Mouse (Mus musculus) bone marrow macrophage, adult 2 months (primary cell): ENCODE data around the gene Rd3. TPM values are rescaled to one million over a fixed set of nuclear protein-coding genes. Genes with fewer than 3 reads are reported as not detected.

Source experiments
- H3K27ac ChIP-seq: 2 replicates; pipeline ENCODE4 v1.5.1; 2012; ENCODE audit warnings: low read depth, low read length; ENCODE audit not compliant: insufficient read depth
- H3K4me1 ChIP-seq: 2 replicates; pipeline ENCODE4 v1.6.1; 2012; ENCODE audit warnings: low read length; ENCODE audit not compliant: control insufficient read depth, insufficient read depth
- H3K4me3 ChIP-seq: 2 replicates; pipeline ENCODE4 v1.5.1; 2012; ENCODE audit warnings: mild to moderate bottlenecking, low read length, moderate library complexity; ENCODE audit not compliant: insufficient read depth
- CTCF ChIP-seq: IDR thresholded peaks from 2 replicates; pipeline ENCODE4 v1.5.1; 2012; ENCODE audit warnings: low read depth, mild to moderate bottlenecking, low read length, moderate library complexity
- POLR2A ChIP-seq: IDR thresholded peaks from 2 replicates; pipeline ENCODE4 v1.6.1; 2012; ENCODE audit warnings: mild to moderate bottlenecking, low read depth, low read length, borderline replicate concordance
- polyA plus RNA-seq: library from polyadenylated mRNA; stranded (reverse); fragments of >200 nt; gene quantifications from 2 replicates; pipeline ENCODE4 v1.2.4, GENCODE M21; 2012; ENCODE audit not compliant: missing spikeins, insufficient read depth, insufficient read length

Rd3 gene
- 0.43 TPM in 1 of 2 replicates, not detected in the other for polyA plus RNA-seq

DNA sequence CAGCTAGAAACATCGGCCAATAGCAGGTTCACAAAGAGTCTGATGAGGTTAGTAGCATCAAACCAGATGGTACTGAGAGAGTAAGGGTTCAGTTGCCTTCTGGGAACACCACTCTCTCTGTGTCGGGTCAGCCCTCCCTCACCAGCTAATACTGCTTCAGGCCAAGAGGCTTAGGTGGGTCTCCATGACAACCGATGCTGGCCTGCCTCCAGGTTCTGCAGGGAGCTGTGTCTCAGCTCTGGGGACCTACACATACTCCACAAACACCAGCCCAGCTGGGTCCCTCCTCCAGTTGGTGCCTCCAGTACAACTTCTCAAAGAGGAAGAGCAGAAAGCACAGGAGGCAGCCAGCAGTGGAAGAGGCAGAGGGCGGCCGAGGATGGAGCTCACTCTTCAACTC, at the start of gene Rd3:
Rd3 (plus strand) TSS at position 184 of the 400 bp plus-strand sequence.
- no peaks in the 10 kb centered on the region for H3K4me1 ChIP-seq
- TF ChIP-seq POLR2A = no peak
- no peak for TF ChIP-seq CTCF
- no peak within 1 kb of the TSS for H3K4me3 ChIP-seq
- no peak within 1 kb of the TSS for H3K27ac ChIP-seq

DNA sequence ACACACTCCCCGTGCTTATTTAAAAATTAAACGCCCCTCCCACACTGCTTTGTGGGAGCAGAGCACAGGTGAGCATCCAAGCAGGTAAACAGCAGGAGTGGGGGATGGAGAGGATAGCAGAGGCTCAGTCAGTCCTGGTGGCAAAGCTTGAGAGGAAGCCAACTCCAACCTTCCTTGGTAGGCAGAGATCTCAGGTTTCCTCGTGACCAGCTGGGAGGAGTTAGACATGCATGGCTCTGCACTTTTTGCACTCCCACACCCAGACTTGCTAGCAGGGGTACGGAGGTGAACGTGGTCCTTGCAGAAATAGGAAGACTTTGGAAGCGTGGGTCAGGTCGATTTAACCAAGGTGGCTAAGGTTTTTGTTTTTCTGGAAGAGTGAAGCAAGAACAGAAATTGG, 48.8 kb upstream of the Rd3 start:
- no peak overlapping the region for H3K4me3 ChIP-seq
- H3K4me1 ChIP-seq = no peaks in the 10 kb centered on the region
- no peak for TF ChIP-seq POLR2A
- no peak for TF ChIP-seq CTCF
- H3K27ac ChIP-seq = no peak overlapping the region

DNA sequence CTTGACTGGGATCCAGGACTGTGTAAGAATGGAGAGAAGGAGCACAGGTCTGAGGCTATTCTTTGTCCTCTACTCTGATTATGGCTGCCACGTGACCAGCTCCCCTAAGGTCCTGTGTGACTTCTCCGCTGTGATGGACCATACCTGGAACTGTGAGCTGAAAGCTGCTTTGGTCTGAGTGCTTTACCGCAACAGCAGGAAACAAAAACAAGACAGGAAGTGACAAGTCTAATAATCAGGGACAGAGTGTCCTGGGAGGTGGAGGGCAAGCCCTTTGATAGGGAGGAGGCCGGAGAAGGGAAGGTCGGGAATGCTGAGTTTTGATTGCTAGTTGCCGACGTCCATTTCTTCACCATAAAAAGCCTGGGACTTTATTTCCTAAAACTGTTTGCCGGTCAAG, 48.1 kb upstream of the Rd3 start:
- Histone ChIP-seq H3K27ac (no peak overlapping the region), H3K4me3 (no peak overlapping the region), H3K4me1 (no peaks in the 10 kb centered on the region)
- TF ChIP-seq POLR2A = no peak
- TF ChIP-seq CTCF = no peak

DNA sequence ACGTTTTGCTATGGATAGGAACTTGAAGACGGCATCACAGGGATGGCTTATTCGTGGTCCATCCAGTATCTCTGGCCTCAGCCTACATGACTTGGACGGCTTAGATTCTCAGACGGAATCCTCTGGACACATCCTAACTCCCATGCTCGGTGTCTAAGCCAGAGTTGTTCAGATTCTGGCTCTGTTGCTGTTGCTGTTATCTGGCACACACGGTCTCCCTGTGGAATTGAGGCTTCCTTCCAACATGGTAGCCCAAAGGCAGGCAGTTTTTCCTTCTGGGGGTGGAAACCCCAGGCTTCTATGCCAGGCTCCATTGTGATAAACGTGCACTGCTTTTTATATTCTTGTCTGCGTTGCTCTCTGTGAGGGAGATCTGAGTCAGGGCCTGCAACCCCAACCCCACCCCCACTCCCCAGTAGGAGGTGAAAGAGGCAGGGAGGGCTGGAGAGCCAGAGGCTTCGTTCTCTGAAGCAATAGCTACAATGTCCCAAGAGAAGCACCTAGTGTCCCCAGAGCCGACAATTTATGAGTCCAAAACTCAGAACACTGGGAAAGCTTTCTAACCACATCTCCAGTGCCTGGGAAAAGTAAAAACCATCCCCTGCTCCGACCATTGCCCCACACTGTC, 47.2 kb upstream of the Rd3 start:
- Histone ChIP-seq H3K27ac (no peak overlapping the region), H3K4me3 (no peak overlapping the region), H3K4me1 (no peaks in the 10 kb centered on the region)
- TF ChIP-seq POLR2A (no peak), CTCF (no peak)

DNA sequence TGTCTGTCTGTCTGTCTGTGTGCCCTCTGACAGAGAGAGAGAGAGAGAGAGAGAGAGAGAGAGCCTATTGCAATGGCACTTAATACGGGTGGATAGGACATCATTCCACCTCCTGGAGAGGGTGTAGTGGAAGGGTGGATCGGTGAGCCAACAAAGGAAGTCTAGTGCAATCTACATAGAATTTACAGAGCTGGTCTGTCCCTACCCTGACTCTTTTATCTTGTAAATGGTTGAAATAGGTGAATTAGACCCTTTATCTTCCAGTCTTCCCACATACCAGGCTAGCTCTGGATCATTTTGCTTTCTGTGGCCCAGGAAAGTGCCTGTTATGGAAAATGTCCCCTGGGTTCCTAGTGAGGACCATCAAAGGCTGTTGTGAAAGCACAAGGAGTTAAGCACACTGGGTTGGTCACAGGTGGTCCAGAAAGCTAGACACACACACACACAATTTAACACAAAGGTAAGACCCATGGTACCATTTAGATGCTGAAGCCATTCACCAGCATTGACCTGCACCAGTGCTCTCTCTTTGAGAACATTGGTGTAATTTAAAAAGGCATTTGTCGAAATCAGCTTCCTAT, 46.6 kb upstream of the Rd3 start:
- no peak overlapping the region for H3K27ac ChIP-seq
- H3K4me1 ChIP-seq = no peaks in the 10 kb centered on the region
- H3K4me3 ChIP-seq = no peak overlapping the region
- no peak for TF ChIP-seq POLR2A
- TF ChIP-seq CTCF = no peak

DNA sequence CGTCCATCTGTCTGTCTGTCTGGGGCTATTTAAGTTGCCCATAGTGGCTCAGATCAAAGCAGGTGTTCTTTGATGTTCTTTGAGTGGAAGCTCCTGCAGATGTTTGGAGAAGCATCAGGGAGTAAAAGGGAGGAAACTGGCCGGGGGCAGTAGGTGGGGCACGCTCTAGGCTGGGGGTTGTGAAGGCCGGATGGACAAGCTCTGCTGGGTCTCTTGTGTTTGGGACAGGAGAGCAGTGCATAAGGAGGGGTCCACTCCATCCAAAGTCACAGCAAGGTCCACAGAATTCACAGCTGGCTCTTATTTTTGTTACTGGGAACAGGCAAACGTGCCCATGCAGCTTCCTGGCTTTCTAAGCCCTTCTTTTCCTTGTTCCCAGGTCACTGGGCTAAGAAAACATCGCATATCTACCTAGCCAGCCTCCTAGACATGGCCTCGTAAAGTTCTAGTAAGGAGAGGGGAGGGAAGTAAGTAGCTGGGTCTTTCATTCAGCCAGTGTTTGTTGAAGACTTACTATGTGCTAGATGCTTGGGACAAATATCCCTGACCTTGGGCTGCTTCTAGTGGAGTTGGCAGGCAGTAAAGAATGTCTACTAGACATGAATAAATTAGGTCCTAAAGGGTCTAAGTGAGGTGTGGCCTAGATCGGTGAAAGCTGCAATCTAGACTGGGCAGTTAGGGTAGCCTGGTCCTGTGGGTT, 44.7 kb upstream of the Rd3 start:
- TF ChIP-seq CTCF (no peak), POLR2A (no peak)
- Histone ChIP-seq H3K4me3 (no peak overlapping the region), H3K27ac (no peak overlapping the region), H3K4me1 (no peaks in the 10 kb centered on the region)

DNA sequence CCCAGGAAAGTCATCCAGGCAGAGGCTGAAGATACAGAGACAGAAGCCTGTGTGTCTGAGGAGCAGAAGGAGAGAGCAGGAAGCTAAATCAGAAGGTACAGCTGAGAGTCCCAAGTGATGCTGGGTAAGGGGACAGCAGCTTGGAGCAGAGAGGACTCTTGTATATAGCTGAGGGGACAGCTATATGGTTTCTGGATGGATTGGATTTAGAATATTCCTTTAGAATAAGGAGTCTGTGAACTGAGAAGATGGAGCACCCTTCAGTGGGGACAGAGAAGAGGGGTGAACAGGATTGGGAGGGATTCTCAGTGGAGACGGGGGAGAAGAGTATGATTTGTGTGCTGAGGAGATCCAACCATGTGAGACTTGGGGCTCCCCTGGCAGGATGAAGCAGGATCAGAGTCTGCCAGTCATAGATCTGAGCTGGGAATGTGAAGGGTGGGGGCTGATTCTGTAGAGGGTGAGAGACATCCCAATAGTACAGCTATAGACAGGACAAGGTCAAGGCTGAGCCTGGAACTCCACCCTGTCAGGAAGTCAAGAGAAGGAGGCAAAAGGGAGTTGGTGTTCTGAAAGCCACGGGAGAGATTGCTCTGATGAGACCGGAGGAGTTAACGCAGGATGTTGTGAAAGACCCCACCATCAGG, 44.1 kb upstream of the Rd3 start:
- no peak overlapping the region for H3K4me3 ChIP-seq
- no peak overlapping the region for H3K27ac ChIP-seq
- no peaks in the 10 kb centered on the region for H3K4me1 ChIP-seq
- TF ChIP-seq CTCF = no peak
- no peak for TF ChIP-seq POLR2A

DNA sequence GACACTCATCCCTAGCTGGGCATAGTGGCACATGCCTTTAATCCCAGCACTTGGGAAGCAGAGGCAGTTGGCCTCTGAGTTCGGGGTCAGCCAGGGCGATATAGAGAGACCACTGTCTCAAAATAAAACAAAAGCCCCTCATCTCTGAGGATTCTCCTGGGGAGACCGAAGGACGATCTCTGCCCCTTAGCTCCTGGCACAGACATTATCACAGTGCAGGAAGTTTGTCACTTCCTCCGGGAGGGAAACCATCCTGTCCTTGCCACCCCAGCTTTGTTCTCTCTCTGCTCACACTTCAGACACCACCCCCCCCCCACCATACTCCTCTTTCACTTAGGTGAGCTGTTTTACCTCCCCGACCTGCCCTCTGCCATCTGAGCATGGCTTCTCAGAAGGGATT, 33.5 kb upstream of the Rd3 start:
- H3K4me1 ChIP-seq = peaks cover 4% of the 10 kb centered on the region
- no peak overlapping the region for H3K4me3 ChIP-seq
- no peak for TF ChIP-seq POLR2A
- TF ChIP-seq CTCF = no peak
- H3K27ac ChIP-seq = no peak overlapping the region

DNA sequence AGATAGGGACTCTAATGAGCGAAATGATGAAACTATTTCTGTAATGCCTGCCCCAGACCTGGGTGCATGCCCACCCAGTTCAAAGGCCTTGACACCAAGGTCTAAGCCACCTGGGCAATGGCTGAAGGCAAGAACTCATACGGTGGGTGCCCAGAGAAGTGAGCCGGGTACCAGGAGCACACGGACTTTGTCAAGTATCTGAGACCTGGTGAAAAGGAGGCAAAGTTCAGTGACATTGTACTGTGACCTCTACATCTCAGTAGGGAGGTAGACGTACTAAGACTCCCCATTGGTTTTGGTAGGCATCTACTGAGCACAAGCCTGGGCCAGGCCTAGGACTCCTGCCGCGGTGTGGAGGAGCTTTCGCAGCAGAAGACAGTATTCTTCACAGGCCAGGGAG, 31.8 kb upstream of the Rd3 start:
- TF ChIP-seq POLR2A (no peak), CTCF (no peak)
- Histone ChIP-seq H3K4me1 (peaks cover 7% of the 10 kb centered on the region), H3K27ac (no peak overlapping the region), H3K4me3 (no peak overlapping the region)

DNA sequence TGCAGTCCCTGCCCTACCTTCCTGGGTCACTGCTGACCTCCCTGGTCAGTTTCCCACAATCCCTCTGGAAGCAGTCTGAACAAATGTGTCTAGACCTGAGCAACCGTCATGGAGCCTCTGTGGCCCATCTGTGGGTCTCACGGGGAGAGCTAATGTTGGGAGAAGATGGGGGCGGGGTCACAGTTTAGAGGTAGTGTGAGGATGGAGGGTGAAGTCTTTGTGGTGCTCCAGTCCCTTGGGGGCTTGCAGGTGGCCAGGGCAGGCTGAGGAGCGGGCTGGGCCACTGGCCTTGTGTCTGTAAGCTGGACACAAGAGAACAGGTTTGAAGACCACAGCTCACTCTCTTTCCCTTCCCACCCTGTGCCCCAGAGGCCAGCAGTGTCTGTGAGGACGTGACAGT, 31.4 kb upstream of the Rd3 start:
- H3K27ac ChIP-seq = no peak overlapping the region
- peaks cover 10% of the 10 kb centered on the region for H3K4me1 ChIP-seq
- TF ChIP-seq POLR2A = no peak
- no peak for TF ChIP-seq CTCF
- H3K4me3 ChIP-seq = no peak overlapping the region
